Mouse (Mus musculus): ENCODE data around the gene Rgs9bp.
"Not testable (repeated sequence)": the region's sequence is repeated elsewhere in the genome, so short reads cannot be mapped to it uniquely, and the experiment has no call there.

Rgs9bp gene

DNA sequence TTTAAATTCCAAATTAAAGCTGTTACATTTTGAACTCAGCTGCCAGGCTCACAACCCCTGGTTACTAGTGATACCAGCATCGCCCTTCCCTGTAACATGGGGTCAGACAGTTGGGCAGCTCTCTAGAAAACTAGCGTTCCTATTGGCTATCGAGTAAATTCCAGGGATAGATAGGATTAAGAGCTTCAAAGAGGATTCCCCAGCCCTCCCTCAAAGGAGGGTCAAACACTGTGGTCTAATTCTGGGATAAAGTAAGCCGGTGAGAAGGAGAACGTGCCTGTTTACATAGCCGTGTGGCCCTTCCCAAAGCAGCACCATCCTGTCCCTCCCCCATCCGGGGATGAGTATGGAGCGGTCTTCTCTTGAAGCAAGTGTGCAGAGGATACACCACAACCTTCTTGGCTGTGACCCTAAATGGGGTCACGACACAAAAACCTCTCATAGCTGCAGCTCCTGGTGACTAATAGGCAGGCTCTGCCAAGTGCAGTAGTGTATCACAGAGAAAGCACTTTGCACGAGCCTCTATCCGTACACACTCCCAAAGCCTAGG lies 1.8 kb downstream of the Rgs9bp start:
- DNase-seq: no peak

DNA sequence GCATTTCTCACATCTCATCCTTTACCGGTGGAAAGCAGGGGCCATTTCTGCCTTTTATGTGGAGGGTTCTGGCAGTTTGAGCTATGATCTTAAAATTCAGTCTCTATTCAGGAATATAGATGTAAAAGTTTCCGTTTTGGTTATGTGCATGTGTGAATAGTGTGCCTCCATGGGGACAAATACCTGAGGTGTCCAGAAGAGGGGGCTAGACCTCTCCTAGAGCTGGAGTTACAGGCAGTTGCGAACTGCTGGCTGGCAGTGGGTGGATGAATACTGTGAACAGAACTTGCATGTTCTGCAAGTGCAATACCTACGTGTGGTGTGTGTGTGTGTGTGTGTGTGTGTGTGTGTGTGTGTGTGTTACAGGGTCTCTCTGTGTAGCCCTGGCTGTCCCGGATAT lies 2.7 kb downstream of the Rgs9bp start:
- no peak for DNase-seq

DNA sequence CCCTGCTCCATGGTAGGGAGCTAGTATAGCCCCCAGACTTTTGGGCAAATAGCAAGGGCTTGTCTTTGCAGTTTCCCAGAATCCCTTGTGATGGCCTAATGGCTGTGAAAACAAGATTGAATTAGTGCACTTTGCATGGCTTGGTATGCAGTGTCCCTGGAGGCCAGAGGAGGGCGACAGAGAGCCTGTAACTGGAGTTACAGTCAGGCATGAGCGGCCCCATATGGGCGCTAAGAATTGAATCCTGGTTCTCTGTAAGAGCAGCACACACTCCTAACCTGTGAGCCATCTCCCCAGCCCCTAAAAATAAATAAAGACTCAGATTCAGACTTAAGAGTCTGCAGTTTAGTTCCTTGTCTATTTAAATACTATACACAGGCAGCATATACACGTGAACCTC lies 5.5 kb downstream of the Rgs9bp start:
- peak; percentile 41 to 82 for DNase-seq

DNA sequence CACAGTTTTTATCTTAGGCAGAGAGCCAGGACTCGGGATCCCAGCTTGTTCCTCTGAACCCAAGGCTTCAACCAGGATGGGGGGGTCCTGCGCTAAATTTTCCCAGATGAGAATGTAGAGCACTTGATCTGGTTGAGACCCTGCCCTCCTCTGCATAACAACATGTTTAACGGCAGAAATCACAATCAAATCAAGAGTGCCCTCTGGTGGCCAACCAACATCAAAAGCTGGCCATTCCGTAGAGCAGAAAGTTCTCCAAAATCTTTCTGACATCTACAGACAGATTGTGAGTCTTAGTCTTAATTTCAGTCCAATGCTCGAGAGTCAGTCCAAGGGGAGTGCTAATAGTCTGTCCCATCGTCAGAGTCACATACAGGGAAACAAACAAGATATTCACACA lies 14.5 kb downstream of the Rgs9bp start:
- DNase-seq: peak in 1 of 2 experiments; percentile 24

DNA sequence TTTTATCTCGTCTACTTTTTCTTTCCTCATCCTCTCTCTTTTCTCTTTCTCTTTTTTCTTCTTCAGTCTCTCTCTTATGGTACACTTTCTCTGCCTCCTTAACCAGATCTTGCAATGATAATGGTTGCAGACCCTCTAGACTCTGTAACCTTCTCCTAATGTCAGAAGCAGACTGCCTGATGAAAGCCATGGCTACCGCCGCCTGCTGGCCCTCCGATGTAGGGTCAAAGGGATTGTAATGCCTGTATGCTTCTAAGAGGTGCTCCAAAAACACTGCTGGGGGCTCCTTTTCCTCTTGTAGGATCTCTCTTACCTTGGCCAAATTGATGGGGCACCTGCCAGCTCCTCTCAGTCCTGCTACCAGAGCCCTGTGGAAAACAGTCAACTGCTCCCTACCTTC lies 15.7 kb downstream of the Rgs9bp start:
- not testable (repeated sequence) for DNase-seq

DNA sequence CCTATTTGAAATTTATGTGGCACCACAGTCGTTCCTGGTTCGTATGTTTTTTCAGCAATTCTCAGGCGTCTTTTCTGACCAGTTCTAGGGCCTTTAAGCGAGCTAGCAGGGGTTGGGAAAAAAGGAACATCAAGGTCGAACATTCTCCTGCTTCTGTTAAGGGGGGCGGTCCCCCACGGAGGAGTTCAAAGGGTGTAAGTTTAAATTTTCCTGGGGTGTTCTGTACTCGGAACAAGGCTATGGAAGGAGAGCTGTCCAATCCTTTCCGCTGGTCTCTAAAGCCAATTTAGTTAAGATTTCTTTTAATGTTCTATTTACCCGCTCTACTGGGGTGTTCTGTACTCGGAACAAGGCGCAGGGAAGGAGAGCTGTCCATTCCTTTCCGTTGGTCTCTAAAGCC lies 19.4 kb downstream of the Rgs9bp start:
- DNase-seq: peak; percentile 42 to 45

DNA sequence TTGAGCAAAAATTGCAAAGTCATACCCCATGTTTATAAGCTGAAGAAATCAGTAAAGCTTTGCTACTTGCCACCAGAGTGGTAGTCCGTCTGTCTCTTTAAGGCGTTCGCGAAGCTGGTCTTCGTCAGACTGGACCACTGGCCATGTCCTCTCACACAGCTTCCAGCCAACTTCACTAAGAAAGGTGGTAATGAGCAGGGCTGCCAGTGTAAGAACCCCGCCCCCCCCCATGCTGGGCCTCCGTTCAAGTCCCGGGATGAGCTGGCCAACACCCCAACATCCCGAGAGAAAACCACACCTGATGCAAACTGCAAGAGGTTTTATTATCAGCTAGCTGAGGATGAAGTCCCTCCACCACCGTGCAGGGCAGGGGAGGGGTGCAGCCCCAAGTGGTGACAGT lies 20.5 kb downstream of the Rgs9bp start:
- peak in 1 of 2 experiments; percentile 53 for DNase-seq

DNA sequence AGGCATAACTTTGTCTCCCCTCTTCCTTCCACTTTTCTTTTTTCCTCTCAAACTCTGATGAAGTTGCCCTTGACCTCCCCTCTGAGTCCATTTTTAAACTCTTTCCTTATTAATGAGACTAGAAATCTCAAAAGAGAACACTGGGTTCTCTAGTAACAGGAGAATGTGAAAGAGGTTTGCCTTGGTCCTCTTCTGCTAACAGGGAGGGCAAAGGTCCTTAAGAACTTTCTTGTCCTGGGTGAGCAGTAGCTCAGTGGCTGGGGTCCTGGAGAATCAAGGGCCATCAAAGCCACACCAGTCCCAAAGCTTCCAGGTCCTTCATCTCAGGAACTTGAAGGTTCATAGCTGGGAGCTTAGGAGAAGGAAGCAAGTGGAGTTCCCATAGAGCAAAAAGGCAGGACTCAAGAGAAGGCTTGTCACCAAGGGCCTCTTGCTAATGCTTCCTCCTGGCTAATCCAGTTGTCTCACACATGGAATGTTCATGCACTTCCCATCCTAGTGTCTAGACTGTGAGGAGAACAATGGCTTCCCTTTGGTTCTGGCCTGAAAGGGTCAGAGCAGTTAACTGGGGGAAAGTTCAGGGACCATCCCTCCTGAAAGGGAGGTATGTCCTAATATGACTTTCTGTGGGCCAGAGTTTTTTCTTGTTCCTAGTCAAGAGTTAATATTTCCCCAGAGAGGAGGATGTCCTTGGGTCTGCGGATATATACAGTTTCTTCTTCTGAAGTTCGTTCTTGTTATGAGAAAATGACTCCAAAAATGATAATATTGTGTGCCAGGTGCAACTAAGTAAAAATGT lies 21.1 kb downstream of the Rgs9bp start:
- peak; percentile 35 to 57 for DNase-seq

DNA sequence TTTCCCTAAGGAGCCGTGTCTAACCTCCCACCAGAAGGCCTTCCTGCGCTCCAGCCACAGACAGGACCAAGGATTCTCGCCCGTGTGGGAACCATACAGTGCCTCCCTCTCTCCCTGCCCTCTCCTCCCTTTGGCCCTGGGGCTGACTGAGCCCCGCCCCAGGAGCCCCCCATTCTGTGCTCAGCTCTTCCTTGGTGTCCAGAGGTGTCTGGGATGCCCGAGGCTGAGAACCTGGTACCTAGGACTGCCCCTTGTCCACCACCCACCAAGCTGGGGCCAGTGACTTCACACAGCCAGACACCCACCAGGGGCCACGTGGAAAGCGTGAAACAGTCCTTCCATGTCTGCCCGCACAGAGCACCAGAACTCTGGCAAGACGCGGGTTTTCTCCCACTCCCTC lies 22.3 kb downstream of the Rgs9bp start:
- no peak for DNase-seq

DNA sequence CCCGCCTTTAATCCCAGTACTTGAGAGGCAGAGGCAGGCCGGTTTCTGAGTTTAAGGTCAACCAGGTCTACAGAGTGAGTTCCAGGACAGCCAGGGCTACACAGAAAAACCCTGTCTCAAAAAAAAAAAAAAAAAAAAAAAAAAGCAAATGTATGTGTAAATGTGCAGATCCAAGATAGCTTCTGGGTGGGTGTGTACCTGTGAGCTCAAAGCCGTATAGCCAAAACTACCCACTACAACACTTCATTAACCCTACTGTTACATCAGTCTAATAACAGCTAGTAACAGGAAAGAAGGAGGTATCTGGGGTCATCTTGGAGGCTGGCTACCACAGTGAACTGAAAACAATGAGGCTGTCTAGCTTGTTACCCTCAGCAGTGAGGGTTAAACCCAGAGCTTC lies 25.5 kb downstream of the Rgs9bp start:
- no peak for DNase-seq

DNA sequence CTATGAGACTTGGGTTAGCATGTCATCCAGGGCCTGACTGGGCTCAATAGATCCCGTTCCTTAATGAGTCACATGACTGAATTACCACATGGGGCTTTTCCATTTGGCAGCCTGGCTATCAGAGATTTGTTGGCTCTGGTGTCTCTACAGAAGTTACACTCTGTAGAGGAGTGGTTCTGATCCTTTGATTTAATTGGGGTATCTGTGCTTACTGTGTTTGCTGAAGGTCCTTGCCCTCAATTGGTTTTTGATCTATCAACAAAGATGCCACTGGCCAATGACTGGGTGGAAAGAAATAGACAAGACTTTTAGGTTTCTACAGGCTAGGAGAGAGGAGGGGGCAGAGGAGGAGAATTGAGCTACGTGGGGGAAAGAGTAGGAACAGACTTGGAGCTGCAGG lies 26.7 kb downstream of the Rgs9bp start:
- DNase-seq: no peak

DNA sequence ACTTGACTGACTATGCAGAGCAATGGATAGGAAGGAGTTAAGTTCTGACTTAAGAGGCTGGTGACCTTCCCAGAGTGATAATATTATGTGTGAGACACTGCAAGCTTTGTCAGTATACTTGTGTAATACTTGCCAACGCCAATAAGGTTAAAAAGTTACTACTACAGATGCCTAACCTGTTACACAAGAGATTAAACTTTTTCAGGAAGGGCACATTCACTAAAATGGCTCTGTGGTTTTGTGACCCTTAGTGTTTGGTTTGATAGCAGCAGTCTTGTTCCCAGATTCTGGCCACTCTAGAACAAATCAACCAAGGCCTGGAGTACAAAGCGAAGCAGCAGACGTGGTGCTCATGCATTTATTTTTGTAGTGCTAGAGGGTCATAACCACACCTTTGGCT lies 27.8 kb downstream of the Rgs9bp start:
- peak in 1 of 2 experiments; percentile 70 for DNase-seq

DNA sequence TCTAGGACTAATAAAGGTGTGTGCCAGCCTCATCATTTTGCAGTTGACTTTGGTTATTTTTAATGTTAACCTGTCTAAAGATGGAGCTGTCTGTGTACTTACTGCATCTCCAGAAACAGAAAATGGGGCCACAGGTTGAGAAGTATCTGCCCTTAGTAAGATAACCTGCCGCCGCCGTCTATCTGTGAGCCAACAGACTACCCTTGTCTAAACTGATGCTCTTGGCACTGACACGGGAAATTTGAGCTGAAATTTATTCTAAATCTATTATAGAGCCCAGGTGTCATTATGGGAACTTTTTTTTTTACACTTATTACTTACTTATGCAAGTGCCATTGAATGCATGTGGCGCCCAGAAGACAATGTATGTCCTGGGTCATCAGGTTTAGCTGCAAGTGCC lies 28.5 kb downstream of the Rgs9bp start:
- DNase-seq: no peak

DNA sequence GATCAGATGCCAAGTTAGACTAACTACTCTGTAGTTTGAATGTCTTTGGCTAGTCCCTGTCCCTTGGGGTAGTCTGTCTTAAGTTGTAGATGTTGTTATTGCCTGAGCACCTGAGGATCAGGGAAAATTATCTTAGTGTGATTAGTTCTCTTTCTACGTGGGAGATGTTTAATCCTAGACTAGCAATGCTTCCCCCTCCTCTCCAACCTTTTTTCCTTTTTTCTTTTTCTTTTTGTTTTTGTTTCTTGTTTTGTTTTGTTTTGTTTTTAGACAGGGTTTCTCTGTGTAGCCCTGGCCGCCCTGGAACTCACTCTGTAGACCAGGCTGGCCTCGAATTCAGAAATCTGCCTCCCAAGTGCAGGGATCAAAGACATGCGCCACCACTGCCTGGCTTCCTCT lies 29.2 kb downstream of the Rgs9bp start, which contains the start of gene Nudt19:
Gene Nudt19 (minus strand): TSS at position 100 of the 399 bp plus-strand sequence.
- no peak for DNase-seq

DNA sequence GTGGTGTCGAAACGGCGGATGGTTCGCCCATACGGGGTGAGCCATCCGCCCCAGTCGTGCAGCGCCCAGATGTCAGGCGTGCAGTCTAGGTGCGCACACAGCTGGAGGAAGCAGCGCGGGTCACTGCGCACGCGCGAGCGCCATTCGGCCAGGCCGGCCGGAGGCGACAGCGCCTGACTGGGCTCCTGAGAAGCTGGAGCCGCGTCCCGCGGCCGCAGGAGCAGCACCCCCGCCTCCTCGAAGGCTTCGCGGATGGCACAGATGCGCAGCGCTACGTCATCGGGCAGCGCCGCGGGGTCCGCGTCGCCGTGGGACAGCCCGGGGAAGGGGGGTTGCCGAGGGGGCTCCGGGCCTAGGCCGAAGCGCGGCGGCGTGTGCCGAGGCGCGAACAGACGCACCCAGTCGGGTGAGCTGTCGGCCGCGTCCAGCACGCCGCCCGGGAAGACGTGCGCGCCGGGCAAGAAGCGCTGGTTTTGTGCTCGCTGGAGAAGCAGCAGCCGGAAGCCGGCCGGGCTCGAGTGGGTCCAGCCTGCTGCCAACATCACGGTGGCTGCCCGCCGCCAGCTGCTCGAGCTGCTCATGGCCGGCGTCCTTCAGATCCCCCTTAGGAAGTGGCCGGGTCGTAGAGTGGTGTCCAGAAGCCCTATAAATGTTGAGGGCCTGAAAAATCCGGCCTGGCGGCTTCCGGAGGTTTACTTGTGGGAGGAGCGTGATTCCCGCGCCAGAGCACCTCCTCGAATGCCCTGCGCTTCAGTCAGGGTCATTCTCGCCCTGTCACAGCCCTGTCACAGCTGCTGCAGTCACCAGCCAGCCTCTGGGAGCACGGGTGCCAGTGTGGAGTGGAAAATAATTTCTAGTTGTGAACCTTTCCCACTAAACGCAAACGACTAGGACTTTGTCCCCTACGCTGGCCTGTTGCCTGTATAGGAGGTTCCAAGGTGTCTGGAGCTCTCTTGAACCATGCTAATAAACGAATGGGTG lies 29.9 kb downstream of the Rgs9bp start:
- peak; percentile 91 to 92 for DNase-seq

DNA sequence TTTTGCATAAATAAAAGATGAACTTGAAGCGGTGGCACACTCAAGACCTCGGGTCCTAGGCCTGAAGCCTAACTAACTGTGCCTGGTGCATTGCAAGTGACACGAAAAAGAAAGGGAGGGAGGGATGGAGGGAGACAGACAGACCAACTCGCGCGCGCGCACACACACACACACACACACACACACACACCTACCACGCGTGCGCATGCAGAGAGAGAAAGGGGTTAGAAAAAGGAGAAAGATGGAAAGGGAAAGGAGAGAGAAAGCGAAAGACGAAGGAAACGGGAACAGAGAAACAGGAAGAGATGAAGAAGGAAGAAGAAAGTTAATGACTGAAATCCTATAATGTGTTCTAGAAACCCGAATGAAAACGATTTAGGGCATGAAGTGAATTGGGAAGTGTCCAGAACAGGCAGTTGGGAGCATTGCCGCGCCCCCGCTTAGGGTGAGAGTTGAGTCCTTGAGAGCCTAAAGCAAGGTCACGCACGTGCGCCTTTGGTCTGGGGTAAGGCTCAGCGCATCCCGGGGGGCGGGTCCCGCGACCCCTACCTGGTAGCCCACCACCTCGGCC lies 30.7 kb downstream of the Rgs9bp start:
- peak in 1 of 2 experiments; percentile 52 for DNase-seq

DNA sequence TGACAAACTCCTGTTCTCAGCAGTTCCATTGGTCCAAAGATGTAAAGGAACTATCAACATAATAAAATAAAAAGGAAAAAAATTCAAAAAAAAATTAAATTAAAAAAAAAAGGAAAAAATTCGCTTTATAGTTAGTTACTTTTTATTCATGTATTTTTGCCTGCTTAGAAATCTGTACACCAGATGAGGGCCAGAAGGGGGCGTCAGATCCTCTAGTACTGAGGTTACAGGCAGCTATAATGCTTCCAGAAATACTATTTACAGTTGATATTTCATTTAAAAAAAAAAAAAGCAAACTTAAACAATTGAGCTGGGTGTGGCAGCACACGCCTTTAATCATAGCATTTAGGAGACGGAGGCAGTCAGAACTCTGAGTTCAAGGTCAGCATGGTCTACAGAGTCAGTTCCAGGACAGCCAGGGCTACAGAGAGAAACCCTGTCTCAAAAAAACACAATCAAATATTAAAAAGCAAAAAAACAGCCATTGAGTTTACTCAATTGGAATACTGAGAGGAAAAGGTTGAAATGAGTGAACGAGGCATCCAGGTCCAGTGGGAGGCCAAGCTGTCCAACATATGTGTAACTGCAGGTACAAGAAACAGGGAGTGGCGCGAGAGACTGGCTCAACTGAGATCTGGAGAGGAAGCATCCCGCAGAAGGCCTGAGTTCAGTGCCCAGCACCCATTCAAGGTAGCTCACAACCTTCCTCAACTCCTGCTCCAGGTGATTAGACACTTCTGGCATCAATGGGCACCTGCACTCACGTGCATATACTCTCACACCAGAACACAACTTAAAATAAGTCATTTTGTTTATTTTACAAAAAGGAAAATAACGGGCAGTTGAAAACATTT lies 31.4 kb downstream of the Rgs9bp start:
- peak; percentile 56 to 81 for DNase-seq

DNA sequence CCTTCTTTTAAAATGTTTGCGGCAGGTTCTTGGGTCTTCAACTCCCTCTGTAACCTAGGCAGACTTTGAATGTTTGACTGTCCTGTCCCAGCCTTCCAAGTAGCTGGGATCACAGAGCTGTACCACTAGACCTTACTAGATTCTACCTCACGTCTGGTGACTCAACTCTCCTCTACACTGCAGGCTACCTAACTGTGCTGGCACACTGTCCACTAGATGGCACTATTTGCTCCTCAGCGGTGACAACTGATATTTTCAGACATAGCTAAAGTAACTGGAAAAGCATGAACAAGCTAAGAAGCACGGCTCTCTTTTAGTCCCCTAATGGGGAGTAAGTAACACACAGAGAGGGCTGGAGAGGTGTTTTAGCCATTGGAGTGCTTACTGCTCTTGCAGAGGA lies 39.5 kb downstream of the Rgs9bp start:
- peak; percentile 75 to 79 for DNase-seq

DNA sequence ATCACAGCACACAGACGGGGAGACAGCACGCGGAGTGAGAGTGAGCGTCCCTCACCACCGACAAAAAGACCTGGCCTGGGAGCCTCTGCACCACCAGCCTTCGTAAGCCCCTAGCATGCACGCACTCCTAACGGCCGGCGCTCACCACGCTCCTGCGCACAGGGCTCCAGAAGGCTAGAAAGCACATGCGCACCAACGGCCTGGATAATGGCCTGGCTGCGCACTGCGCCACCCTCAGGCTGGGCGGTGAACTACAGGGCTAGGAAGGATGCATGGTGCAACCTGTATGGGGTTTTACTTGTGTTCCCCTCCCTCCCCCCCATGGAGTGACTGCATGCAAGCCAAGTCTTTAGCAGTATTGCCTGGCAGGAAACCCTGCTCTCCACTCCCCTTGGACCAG lies 47.8 kb downstream of the Rgs9bp start, which contains the start of gene Tdrd12:
Gene Tdrd12 (minus strand): TSS at position 184 of the 400 bp plus-strand sequence.
- DNase-seq: no peak

DNA sequence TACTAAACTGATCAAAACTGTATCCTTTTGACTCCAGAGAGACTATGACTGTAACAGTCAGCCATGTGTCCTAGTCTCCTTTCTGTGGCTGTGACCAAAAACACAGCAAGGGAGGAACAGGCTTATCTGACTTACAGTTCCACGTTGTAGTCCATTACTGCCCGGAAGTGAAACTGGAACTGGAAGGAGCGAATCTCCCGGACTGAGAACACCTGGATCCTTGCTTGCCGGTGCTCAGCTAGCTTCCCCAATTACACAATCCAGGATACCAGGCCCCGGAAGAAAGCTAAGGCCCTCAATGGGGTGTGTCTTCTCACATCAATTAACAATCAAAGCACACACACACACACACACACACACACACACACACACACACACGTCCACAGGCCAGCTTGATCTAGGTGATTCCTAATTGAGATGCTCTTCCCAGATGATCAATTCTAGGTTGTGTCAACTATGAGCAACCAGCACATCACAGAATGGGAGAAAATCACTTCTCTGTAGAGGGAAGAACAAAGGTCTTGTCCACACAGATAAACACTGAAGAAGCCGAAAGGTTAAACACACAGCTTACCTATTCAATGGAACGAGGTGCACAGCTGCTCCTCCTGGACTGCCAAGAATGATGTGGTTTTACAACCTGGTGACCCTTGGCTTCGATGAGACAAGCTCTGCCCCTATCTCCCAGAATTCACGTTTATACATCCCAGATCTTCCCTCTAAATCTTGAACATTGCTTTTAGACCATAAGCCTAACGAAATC lies 49.5 kb downstream of the Rgs9bp start:
- DNase-seq: no peak

DNA sequence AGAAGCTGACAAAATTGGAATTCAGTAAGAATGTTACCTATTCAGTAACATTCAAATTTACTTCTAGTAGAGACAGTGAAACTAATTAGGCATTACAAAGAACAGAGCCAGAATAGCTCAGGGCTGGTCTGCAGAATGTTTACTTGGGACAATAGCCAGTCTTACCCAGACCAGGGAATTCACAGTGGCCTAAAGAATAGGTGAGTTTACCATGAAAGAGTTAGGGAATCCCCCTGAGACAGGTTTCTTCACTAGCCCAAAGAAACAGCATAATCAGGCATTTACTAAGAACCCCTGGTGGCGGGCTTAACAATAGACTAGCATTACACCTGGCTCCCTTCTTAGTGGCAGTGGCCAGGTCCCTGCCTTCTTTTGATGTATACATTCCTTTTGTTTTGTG lies 54.8 kb downstream of the Rgs9bp start:
- DNase-seq: not testable (repeated sequence)
